Mouse (Mus musculus) adrenal gland, postnatal 36 days (tissue): Measurements from ENCODE around the gene Mypop. TPM values are rescaled to one million over a fixed set of nuclear protein-coding genes. Genes with fewer than 3 reads are reported as not detected.

Source experiments
- DNase-seq, 2 experiments: peaks; one replicate each; pipeline ENCODE4 v3.0.0; 2021; ENCODE audit warnings: mixed read lengths in 1 of 2
- total RNA-seq, 2 experiments: library from RNA; stranded (reverse); gene quantifications; 2 replicates each; pipeline ENCODE4 v1.2.3; 2021

Gene Mypop
- total RNA-seq, 2 experiments from 2014 or later: 10.3 to 12.2 TPM

DNA sequence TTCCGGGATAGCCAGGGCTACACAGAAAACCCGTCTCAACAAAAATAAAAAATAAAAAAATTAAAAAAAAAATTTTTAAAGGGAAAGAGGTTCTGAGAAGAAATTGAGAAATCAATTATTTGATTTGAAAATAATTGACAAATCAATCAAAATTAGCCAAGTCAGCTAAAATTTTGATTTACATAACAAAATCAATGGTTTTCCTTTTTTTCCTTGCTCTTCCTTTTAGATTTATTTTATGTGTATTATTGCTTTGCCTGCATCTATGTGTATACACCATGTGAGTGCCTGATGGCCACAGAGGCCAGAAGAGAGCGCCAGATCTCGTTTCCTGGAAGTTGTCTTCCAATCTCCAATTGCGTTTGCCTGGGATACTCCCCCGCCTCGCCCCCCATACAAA is 26.9 kb downstream of the Mypop start:
- DNase-seq: no peak

DNA sequence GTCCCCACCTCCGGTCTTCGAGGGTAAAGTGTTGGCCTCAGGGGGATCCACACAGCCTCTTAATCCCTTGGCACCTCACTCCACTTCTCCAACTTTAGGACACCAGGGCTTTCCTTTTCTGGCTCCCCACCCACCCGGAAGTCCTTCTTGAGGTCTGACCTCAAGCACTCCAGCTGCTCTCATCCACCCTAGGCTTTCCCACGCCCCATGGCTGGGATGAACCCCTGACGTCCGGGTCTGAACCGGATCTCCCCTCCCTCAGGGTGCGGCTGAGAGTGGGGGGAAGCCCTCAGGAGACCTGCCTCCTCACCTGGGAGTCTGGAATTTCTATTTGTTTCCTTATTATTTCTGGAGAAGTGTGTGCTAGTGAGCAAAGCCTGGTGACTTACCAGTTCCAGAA is 30.0 kb downstream of the Mypop start:
- DNase-seq: no peak

DNA sequence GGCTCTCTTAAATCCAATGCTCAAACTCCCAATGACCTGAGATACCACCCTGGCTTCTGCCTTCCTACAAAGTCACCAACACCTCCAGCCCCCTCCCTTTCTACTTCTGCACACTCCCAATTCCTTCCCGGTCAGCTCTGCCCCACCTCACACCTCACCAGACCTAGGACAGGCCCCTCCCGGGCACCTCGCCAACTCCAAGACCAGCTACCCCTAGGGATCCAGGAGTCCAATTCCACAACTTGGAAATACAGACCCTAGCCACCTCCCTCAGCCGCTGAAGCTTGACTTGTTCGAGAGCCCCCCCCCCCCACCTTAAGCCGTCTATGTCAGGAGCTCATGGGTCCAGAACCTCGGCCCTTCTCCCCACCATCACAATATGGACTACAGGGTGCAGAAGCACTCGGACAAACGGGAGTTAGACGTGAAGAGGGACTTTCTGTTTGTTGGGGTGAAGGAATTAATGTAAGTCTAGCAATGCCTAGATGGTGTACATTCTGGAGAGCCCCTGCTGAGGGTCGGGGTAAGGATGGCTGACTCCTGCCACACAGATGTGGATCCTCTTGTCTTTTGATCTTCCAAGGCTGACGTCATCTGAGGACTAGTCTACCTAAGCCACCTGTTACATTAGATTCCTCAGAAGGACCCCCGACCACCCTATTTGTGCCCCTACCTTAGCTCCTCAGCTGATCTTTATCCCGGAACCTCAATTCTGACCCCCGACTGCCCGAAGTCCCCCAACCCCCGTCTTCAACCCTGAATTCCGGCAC is 31.3 kb downstream of the Mypop start:
- DNase-seq: no peak

DNA sequence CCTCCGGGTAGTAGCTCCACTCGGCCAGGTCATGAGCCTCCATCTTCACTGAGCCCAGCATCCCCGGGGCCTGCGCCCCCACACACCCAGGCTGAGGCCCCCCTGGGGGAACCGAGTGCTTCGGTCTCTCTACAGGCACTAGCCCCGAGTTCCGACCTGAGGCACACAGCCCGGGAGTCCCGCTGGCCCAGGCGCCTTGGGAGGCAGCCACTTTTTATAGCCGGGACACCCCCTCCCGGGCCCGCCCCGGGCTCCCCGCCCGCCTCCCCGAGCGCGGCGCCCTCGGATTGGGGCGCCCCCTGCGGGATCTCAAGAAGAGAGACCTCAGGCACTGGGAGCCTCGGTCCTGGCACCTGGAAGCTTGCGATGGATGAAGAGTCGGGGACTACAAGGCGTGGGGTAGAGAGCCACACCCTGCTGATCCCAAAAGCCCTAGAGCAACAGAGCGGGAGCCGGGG is 32.3 kb downstream of the Mypop start, which contains the start of gene Foxa3:
Foxa3 (minus strand) TSS at position 182 of the 458 bp plus-strand sequence.
- DNase-seq: peak; percentile 43 to 73

DNA sequence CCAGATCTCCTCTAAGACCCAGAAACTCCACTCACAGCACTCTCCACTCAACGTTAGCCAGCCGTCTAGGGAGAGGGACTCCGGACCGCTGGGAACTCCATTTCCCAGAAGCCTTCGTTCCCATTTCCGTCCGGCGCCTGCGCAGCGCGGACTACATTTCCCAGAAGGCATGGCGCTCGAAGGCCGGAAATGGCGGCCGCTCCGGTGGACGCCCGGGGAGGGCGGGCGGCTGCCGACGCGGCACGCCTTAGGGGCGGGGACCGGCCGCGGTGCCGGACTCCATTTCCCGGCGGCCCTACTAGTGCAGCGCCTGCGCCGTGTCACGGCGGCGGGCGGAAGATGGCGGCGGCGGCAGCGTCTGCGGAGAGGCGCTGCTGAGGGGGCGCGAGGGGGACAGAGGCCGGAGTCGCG is 33.1 kb downstream of the Mypop start, which contains the start of gene Sympk:
Sympk (plus strand) TSS at position 282 of the 411 bp plus-strand sequence.
- DNase-seq: peak; percentile 96 to 98

DNA sequence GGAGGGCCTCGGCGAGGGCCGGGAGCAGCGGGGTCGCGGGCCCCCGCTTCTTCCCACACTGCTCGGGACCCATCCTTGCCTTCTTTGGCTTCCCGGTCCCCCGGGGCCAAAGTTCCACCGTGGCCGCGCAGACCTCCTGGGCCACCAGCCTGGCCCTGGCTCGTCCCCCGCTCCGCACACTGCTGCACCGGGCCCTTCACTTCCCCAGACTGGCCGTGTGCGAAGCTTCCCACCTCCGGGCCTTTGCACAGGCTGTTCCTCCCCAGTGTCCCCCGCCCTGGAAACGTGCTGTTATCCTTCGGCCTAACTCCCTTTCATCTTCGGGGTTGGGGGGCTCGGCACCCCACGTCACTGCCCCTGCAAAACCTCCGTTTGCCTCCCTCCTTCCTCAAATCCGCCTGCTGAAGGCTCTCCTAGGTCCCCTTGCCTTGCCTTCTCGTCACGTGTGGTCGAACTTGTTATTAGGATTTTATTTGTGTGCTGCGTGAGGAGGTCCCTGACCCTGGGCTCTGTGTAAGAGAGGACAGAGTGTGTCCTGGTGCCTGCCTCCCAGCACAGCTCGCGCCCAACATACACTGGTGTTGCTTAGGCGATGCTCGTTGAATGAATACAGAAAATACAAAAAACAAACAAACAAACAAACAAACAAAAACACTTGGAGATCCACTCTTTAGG is 33.7 kb downstream of the Mypop start:
- peak; percentile 32 to 54 for DNase-seq

DNA sequence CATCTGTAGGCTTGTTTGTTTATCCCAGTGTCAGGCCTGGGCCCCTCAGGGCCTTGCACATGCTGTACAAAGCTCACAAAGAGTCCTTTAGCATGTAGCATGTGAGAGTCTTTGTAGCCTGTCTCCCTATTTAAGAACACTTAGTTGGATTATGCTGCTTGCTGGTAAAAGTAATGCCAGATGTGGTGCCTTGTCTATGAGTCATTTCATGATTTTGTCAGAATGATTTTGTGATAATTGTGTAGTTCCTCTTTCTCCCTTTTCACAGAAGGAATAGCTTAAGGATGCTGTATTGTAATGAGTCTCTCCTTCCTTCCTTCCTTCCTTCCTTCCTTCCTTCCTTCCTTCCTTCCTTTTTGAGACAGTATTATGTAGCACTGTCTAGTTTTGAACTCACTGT is 37.0 kb downstream of the Mypop start:
- DNase-seq: no peak

DNA sequence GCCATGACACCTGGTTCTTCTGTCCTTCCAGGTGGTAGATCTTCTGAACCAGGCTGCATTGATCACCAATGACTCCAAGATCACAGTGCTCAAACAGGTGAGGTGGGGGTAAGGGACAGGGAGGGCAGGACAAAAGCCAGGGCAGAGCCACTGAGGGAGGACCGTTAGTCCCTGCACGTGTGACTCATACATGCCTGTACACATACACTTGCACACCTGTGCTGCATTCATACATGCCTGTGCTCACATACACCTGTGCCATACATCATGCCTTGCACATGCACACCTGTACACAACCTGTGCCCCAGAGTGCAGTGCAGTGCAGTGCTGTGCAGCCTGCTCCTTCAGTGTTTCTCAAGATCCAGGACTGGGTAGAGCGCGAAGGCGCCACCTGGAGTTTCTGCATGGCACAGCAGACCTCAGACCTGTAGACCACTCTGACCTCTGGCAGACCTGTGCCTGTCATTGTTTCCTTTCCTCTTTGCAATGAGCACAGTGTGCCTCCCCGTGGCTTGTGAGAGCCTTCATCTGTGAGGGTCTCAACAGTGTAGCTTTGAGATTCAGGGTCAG is 38.1 kb downstream of the Mypop start:
- peak; percentile 42 to 67 for DNase-seq

DNA sequence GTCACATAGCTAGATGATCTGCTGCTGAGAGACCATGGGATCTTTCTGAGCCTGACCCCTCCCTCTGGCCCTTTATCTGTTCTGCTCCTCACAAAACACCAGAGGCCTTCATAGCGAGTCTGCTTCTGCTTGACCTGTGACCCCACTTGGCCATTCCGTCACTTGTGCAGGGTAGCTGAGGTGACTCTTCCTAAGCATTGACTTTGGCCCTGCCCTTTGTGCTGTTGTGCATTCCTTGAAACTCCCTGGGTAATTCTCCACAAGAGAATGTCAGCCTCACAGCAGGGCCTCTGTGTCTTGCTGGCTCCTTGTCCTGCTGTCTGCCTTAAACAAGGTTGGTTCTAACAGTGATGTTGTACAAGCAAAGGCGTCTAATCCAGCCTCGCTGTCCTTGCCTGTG is 40.6 kb downstream of the Mypop start:
- no peak for DNase-seq

DNA sequence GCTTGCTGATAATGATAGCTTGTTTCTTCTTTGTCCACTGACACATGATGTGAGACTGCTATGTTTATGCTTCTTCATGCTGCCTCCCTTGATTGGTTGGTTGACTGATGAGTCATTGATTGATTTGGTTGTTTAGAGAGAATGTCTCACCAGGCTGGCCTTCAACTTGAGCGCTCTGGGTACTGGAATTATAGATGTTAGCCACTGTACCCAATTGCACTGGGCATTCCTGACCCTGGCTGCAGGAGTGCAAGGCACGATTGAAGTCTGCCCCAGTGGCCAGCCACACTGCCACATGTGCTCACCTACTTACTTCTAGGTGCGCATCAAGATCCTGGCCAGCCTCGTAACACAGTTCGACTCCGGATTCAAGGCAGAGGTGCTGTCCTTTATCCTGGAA is 53.6 kb downstream of the Mypop start:
- peak; percentile 54 to 56 for DNase-seq

DNA sequence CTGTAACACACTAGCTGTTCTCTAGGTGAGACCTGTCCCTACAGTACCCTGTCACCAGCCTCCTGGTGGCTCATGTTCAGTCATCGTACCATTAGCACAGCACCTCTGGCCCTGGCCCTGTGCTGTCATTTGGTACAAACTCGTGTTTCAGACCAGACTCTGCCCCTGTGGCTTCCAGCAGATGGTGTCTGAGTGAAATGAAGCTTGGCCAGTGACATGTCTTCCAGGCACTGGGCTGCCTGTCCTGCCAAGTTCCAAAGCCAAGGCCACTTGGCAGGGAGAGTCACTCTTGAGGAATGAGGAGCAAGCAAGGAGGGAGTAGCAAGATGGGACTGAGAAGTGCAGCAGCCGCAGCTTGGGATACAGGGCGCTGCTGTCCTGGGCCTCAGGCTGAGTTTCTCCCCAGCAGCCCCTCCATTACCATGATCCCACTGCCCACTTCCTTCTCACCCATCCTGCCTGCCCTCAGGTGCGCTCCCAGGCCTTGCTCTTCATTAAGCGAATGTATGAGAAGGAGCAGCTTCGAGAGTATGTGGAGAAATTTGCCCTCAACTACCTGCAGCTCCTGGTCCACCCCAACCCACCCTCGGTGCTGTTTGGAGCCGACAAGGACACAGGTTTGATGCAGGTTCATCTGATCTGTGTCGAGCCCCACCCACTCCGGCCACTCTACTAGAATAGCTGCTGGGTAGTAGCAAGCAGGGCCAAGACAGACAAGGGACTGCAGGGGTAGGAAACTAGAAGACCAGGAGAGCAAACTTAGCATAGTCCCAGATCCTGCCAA is 55.4 kb downstream of the Mypop start:
- peak; percentile 83 to 87 for DNase-seq

DNA sequence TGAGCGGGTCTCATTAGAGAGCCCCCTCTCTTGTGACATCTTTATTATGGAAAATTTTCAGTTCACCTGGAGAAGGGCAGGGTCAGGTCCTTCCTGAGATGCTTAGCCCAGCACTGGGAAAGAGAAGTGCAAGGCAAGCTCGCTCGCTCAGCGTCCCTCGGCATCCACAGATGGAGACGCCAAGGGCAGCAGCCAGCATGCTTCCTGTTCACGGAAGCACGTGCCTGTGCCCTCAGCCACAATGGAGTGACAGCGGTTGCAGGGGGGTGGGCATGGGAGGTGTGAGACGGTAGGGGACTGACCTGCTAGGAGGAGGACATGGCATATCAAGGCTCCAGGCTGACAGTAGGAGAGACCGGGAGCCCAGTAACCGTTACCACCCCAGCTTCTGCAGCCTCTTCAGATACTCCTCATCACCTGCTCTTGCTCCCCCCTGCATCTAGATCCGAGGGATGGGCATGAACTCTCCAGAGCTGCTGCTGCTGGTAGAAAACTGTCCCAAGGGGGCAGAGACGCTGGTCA is 57.0 kb downstream of the Mypop start:
- no peak for DNase-seq

DNA sequence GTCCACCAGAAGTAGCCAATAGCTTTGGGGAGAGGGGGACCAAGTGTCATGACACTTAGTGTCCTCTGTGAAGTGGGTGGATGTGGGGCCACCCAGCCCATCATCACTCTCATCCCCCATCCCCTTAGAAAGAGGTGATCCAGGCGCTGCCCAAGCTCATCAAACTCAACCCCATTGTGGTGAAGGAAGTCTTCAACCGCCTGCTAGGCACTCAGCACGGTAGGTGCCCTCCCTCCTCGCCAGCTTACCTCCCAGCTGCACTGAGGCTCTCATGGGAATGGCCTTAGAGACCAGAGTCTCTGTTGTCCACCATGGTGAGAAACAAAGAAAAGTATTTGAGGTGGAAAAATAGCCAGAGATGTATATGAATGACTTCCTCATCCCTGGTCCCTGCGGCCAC is 58.2 kb downstream of the Mypop start:
- DNase-seq: no peak

DNA sequence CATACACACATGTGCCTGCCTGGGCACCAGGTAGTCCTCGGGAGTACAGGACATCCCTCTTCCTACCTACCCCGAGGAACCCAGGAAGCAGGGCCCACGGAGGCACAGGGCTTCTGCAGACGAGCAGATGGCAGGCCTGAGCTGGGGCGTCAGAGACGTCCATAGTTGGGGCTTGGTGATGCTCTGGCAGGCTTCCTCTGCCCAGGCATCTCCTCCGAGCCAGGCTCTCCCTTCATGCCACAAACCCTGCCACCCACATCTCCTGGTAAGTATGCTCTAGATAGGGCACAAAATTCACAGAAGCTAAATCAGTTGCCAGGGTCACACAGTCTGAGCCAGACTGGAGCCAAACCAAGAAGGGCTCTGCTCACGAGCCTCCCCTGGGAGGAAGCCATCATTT is 59.1 kb downstream of the Mypop start:
- no peak for DNase-seq

DNA sequence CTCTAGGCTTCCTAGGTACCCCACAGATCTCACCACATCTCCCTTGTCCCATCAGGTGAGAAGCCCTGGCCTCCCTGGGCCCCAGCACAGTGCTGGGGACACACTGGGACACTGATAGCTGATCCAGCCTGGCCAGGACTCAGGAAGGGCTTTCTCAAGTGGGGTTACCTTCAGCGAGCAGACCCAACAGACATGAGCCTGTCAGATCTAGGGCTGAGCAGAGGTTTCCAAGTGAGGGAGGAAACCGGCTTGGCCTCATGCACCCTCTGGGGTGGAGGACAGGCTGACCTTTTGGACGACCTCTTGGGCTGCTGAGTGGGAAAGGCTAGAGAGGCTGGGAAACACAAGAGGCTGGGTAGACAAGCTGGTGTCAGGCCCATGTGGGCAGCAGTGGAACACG is 60.1 kb downstream of the Mypop start:
- DNase-seq: no peak

Other genes with a start within 250 kb of the Mypop start
- not detected for gene Psg19, start 192.7 kb upstream of the Mypop start, total RNA-seq
- gene Psg17, start 169.6 kb upstream of the Mypop start, total RNA-seq: not detected
- gene Mill2, start 151.3 kb upstream of the Mypop start, total RNA-seq: 1 to 10 TPM; 5.4 to 7.2 TPM
- gene Pglyrp1, start 119.9 kb upstream of the Mypop start, total RNA-seq: 1 to 10 TPM in 1 of 2 experiments, under 1 TPM in 1; 0.56 to 1.3 TPM
- gene Ccdc61, start 80.8 kb upstream of the Mypop start, total RNA-seq: 10 to 100 TPM; 11.5 to 12.1 TPM
- 1 to 10 TPM; 3.7 to 5.4 TPM for gene Nova2, start 65.4 kb upstream of the Mypop start, total RNA-seq
- not detected for gene Nanos2, start 3.8 kb upstream of the Mypop start, total RNA-seq
- gene Irf2bp1, start 12.8 kb downstream of the Mypop start, total RNA-seq: 10 to 100 TPM; 47.0 to 47.5 TPM
- not detected for gene Foxa3, start 32.3 kb downstream of the Mypop start, total RNA-seq
- 100 to 1,000 TPM in 1 of 2 experiments, 10 to 100 TPM in 1; 88.7 to 102 TPM for gene Sympk, start 33.1 kb downstream of the Mypop start, total RNA-seq
- not detected for gene Rsph6a, start 63.4 kb downstream of the Mypop start, total RNA-seq
- gene Dmwd, start 85.0 kb downstream of the Mypop start, total RNA-seq: 10 to 100 TPM; 53.8 to 57.1 TPM
- gene Dmpk, start 92.6 kb downstream of the Mypop start, total RNA-seq: 100 to 1,000 TPM in 1 of 2 experiments, 10 to 100 TPM in 1; 81.5 to 110 TPM
- 10 to 100 TPM; 14.0 to 15.6 TPM for gene Six5, start 103.3 kb downstream of the Mypop start, total RNA-seq
- not detected for gene Gm4969, start 127.1 kb downstream of the Mypop start, total RNA-seq
- 10 to 100 TPM; 11.5 to 13.1 TPM for gene Fbxo46, start 128.6 kb downstream of the Mypop start, total RNA-seq
- gene Qpctl, start 158.0 kb downstream of the Mypop start, total RNA-seq: 10 to 100 TPM; 17.4 to 18.8 TPM
- gene Snrpd2, start 158.5 kb downstream of the Mypop start, total RNA-seq: 100 to 1,000 TPM in 1 of 2 experiments, 10 to 100 TPM in 1; 96.5 to 105 TPM
- gene Gipr, start 174.9 kb downstream of the Mypop start, total RNA-seq: under 1 TPM; 0.40 to 0.56 TPM
- 10 to 100 TPM; 45.2 to 65.2 TPM for gene Eml2, start 185.2 kb downstream of the Mypop start, total RNA-seq
- gene Gpr4, start 221.3 kb downstream of the Mypop start, total RNA-seq: 10 to 100 TPM in 1 of 2 experiments, 1 to 10 TPM in 1; 5.9 to 12.9 TPM
- 10 to 100 TPM; 31.7 to 37.4 TPM for gene Opa3, start 237.1 kb downstream of the Mypop start, total RNA-seq